Mouse (Mus musculus) A20 (cell line): ENCODE measurements around the gene Ackr1.
A peak's percentile ranks its signal among the peaks of the same experiment; 100 is the strongest.

Source experiments
- DNase-seq: peaks from one replicate; pipeline ENCODE4 v3.0.0-alpha.2; 2011; ENCODE audit warnings: low read depth, low spot score

Gene Ackr1

GRCm38 (mm10) chr1:173333312-173334253 lies at the start of gene Ackr1:
Ackr1 (minus strand) TSS chr1:173333750.
- DNase-seq, result no peak

DNA sequence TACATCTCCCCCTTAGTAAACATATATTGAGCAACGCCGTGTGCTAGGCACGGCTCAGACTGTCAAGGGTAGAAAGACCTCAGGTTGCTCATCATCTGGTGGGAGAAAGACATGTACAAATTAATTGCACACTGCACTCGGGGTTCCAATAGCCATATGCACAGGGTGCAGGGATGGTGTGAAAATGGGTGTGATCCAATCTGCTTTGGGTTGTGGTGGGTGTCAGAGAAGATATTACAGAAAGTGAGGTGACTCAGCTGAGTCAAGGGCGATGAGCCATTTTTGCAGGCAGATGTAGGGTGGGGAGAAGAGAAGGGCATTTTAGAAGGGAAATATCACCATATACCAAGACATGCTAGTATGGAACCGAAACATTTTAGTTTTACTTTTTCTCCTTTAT lies 47.9 kb upstream of the Ackr1 start:
- no peak for DNase-seq

DNA sequence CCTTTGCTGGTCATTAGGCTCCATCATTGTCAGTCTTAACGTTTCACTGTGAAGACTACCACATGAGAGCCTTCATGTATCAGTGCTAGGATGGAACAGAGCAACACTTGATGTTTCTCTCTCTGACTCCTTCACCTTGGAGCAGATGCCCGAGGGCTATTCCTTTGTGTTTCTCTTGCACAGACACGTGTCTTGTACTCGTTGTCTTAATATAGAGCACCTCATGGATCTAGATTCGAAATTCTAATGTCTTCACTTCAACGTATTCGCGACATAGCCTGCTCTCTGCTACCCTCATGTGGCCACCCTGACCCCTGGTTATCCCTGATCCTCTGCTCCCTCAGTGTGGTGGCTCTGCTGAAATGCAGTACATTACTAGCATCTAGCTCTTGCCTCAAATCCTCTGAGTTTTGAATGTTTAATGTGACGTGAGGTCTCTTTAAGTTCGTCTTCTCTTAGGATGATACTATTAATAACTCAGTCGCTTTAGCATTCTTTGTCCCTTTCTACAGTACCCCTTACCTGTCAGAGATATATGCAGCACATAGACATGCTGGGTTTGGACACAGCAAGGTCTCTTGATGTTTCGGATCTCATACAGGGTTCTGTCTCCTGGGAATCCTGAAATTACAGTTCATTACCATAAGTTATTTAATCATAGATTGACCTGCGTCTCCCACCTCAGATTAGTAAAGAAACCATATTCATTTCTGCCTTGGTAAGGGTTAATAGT lies 44.0 kb upstream of the Ackr1 start:
- DNase-seq, result peak; percentile 45

- DNase-seq, result no peak
These were observed 40.5 kb upstream of the Ackr1 start for GRCm38 (mm10) chr1:173374020-173374419.

GRCm38 (mm10) chr1:173371586-173371985 lies 38.0 kb upstream of the Ackr1 start:
- no peak for DNase-seq

DNA sequence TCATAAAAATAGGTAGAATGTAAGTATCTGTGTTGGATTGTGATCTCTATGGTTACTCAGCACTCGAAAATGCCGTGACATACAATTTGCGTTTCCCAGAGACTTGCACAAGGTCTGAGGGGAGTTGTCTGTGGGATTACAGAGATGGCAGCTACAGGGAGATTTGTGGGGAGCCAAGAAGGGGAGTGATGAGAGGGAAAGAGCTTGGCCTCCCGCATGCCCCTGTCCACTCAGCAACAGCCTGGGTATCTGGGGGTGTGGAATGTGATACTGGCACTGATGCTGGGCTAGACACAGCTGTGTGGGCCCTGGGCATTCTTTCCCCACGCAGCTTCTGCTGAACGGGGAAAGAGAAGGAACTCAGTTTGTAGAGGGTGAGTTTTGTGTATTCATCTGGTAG lies 36.9 kb upstream of the Ackr1 start:
- no peak for DNase-seq

- DNase-seq, result no peak
These were observed 36.1 kb upstream of the Ackr1 start for GRCm38 (mm10) chr1:173369611-173370010.

- DNase-seq, result no peak
These were observed 34.0 kb upstream of the Ackr1 start, which contains the start of gene Cadm3 for GRCm38 (mm10) chr1:173367356-173368046. Cadm3 (minus strand) TSS chr1:173367695.

- no peak for DNase-seq
These were observed 33.3 kb upstream of the Ackr1 start for GRCm38 (mm10) chr1:173366701-173367355.

DNA sequence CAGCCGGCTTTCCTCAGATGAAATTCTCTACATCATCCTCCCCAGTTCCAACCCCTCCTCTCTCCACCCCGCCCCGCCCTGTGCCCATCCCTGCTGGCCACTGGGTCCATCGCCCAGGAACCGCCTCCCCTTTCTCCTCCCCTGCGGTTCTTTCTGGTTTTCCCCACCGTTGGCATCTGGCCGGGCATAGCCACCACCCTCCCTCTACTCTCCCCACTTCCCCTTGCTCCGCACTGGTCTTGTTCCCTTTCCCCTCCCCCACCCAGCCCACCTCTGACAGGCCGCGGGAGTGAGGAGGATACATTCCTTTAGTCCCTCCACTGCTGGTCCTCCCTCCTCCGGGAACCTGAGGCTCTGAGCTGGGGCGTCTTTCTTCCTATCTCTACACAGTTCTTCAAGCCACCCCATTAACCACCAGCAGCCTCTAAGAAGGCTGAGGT lies 32.4 kb upstream of the Ackr1 start:
- no peak for DNase-seq

DNA sequence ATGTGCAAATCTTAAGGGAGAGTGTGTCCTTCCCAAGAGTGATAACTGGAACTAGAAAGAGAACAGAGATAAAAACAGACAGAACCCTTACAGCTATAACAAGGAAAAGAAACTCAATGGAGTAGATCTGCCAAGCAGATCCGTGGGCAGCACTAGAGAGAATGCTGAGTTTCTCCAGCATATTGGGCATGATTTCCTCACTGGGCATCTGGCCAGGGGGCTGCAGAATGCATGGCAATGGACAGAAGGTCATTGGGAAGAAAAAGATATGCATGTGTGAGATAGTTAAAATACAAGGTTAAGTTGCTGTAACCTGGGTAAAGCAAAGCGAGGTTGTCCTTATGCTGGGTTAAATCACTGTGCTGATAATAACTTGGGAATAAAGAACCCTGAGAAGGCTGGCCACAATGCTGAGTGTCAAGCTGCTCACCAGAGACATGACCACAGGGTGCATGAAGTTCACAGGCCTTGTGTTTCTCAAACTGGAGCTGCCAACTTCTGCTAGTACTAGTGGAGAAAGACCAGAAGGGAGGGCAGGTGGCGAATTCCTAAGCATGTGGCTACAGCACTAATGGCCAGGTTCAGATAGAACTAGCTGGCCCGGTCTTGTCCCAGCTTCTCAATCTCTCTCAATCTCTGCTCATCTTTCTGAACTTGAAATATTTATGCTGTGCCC lies 30.7 kb upstream of the Ackr1 start:
- no peak for DNase-seq

GRCm38 (mm10) chr1:173363436-173363835 lies 29.9 kb upstream of the Ackr1 start:
- no peak for DNase-seq

DNA sequence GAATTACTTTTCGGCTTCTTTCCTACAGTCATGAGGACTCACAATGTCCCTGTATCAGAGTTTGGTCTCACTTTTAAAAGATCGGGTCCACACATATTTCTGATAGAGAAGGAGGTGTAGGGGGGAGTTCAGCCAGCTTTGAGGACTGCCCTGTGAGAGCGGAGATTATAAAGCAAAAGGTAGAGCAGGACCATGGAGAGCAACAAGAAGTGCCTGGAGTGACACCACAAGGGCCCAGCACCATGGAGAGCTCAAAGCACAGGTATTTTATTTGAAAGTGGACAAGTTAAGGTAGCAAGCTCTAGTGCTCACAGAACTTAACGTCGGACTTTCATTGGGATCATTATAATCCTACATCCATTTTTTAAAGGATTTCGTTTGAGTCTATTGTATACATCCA lies 28.1 kb upstream of the Ackr1 start:
- peak; percentile 57 for DNase-seq

- DNase-seq, result no peak
These were observed 26.2 kb upstream of the Ackr1 start for GRCm38 (mm10) chr1:173359590-173360290.

DNA sequence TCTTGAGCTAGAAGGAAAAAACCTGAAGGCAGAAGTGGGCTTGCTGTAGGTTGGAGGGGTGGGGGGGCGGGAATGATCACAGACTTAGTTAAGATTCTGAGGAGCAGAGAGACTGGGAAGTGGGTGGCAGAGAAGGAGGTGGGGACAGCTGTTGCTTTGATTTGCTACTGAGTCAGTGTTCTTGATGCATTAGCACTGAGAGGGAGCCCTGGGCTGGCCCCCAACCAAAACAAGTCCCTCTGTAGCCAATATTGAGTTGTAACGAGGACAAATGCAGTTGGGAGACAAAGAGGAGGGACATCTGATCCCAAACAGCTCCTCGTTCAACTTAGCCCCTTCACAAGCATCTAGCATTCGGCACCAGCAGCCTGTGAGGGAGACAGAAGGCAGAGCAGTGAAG lies 24.2 kb upstream of the Ackr1 start:
- DNase-seq, result no peak

DNA sequence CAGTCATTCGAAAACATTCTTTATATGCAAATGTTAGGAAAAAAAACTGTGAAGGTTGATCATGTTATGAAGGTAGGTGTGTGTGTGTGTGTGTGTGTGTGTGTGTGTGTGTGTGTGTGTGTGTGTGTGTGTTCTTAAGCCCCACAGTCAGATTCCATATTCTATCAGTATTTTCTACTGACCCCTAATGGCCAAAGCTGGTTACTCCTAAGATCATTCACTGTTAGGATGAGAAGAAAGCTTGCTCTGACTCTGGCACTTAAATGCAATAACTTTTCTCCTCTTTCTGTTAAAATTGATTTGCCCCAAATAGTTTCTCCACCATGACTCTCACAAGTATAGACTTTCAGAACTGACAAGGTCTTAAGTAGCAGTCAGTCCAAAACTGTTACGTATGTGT lies 23.1 kb upstream of the Ackr1 start:
- peak; percentile 3 for DNase-seq

GRCm38 (mm10) chr1:173355107-173355846 lies 21.7 kb upstream of the Ackr1 start:
- DNase-seq, result no peak

DNA sequence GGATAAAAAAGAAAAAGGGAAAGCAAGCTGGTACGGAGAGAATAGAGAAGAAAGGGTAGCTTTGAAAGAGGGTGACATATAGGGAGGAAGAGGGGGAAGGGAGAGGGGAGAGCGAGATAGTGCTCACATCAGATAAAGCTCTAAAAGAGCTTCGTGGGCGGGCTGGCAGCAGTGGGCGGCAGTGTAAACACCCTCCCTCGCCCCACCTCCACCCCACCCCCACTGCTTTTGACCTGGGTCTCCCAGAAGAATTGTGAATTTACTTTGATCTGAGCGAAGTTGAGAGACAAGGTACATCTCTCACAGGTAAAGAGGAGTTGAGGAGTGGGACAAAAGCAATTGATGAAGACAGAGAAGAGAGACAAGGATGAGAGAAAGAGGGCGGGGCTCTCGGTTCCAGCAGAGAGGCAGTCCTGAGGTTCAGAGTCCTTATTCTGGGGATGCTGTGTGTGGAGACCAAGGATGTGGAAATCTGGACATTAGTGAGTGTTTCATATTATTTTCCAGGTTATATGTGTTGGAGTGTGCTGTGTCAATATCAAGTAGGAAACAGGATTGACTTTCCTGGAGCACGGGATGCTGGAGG lies 16.9 kb upstream of the Ackr1 start, which contains the start of gene Aim2:
TSS of gene Aim2 (plus strand) at position 508 of the 586 bp plus-strand sequence.
- no peak for DNase-seq

GRCm38 (mm10) chr1:173349946-173350345 lies 16.4 kb upstream of the Ackr1 start:
- DNase-seq, result peak; percentile 21
